In the genomic region with DNA sequence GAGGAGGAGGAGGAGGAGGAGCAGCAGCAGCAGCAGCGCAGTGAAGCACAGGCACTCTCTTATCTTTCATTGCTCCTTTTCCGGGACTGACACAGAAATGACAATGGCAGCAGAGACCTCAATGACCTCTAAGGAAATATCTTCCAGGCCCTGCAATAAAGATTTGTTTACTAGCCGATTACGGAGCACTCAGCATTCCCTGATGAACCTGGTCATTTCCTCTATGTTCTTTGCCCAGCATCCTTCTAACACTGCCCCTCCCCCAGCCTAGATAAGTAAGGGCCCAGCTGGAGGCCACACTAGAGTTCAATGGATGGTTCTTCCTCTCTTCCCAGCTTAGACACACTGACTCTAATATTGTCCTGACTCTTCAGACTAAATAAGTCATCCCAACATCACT, we compare ENCODE assay signal across 12 mouse cellular contexts.
DNase-seq lines count a peak whose midpoint lies in the region; ATAC-seq lines count a peak whose summit lies in the region.
"Had no signal": no experiment of that assay in that cellular context is flagged by ENCODE, and none has a peak within 500 bp of the region (broad histone marks: within the 10 kb centered on the region; RNA-seq: fewer than 3 reads in every experiment).

No protein-coding gene starts in this region.

- peak; percentile 52 for DNase-seq in kidney, postnatal 14 days
- DNase-seq in kidney, adult 9 months = no peak
- peak; percentile 53 for DNase-seq in ZHBTc4 (ENCODE audit: low read depth, low spot score)
- peak; percentile 33 for DNase-seq in lung, postnatal 25 days (ENCODE audit: low spot score)
- no peak for DNase-seq in neural tube, embryonic 10.5 days (ENCODE audit: extremely low spot score, low spot score)
- DNase-seq in frontal cortex, postnatal 36 days (ENCODE audit: low spot score in 2 of 2) = no peak
- DNase-seq: cerebellum, adult 2 months; liver, embryonic 13.5 days had no signal

- H3K36me3 ChIP-seq in intestine, embryonic 15.5 days = no peaks in the 10 kb centered on the region
- H3K36me3 ChIP-seq: forebrain, embryonic 10.5 days; hindbrain, embryonic 15.5 days; liver, embryonic 13.5 days had no signal

- 11% methylated on average over 4 of the region's 4 CpGs for WGBS in intestine, embryonic 15.5 days

- ATAC-seq in intestine, embryonic 15.5 days = peak; percentile 94

- H3K27me3 ChIP-seq in intestine, embryonic 15.5 days (replicated peaks) = no peaks in the 10 kb centered on the region
- H3K27me3 ChIP-seq: hindbrain, embryonic 15.5 days; liver, embryonic 13.5 days had no signal

- no peaks in the 10 kb centered on the region for H3K9me3 ChIP-seq in intestine, embryonic 15.5 days
- H3K9me3 ChIP-seq: forebrain, embryonic 10.5 days; hindbrain, embryonic 15.5 days; liver, embryonic 13.5 days had no signal

- no peak overlapping the region for H3K27ac ChIP-seq in intestine, embryonic 15.5 days
- H3K27ac ChIP-seq: forebrain, embryonic 10.5 days; hindbrain, embryonic 15.5 days; liver, embryonic 13.5 days had no signal

- H3K4me1 ChIP-seq in intestine, embryonic 15.5 days (replicated peaks) = peaks cover 4% of the 10 kb centered on the region; the same call in 1 of the 2 replicates
- H3K4me1 ChIP-seq: liver, embryonic 13.5 days had no signal

- H3K4me2 ChIP-seq in intestine, embryonic 15.5 days (replicated peaks) = no peak overlapping the region
- H3K4me2 ChIP-seq: hindbrain, embryonic 15.5 days; liver, embryonic 13.5 days; midbrain, embryonic 11.5 days had no signal

- H3K9ac ChIP-seq in intestine, embryonic 15.5 days = no peak overlapping the region
- H3K9ac ChIP-seq: hindbrain, embryonic 15.5 days; liver, embryonic 13.5 days had no signal

- H3K4me3 ChIP-seq in intestine, embryonic 15.5 days (replicated peaks) = no peak overlapping the region
- H3K4me3 ChIP-seq: forebrain, embryonic 10.5 days; hindbrain, embryonic 15.5 days; liver, embryonic 13.5 days had no signal

Comparison
In these comparisons a context has a peak if more than half of its experiments do, and no peak if none do; other contexts are left out.
1. DNase-seq: peak in kidney, postnatal 14 days (single experiment), ZHBTc4 (single experiment) and lung, postnatal 25 days (single experiment); none in kidney, adult 9 months (single experiment), neural tube, embryonic 10.5 days (single experiment) and frontal cortex, postnatal 36 days (0 of 2).